Mouse (Mus musculus) midbrain, embryonic 14.5 days (tissue): Measurements from ENCODE around the gene Hipk1. TPM values are rescaled to one million over a fixed set of nuclear protein-coding genes. Genes with fewer than 3 reads are reported as not detected.

Source experiments
- ATAC-seq: fragments of 200-750 bp; cut with Nextera tagmentation; 2 replicates; pipeline ENCODE4 v1.8.0; 2017; ENCODE audit warnings: moderate number of reproducible peaks, moderate library complexity; ENCODE audit not compliant: low FRiP score, low TSS enrichment
- DNase-seq: peaks from one replicate; pipeline ENCODE4 v3.0.0-alpha.2; 2015
- H3K27ac ChIP-seq: fragments of 300-500 bp; sonication (generic); replicated peaks from 2 replicates; pipeline ENCODE4 v1.5.1; 2014; ENCODE audit warnings: mild to moderate bottlenecking, low read depth, low read length, moderate library complexity
- H3K27me3 ChIP-seq: fragments of 300-500 bp; sonication (generic); 2 replicates; pipeline ENCODE4 v1.6.1; 2014; ENCODE audit warnings: low read length, control low read depth, mixed read lengths; ENCODE audit not compliant: control insufficient read depth, insufficient read depth
- H3K36me3 ChIP-seq: fragments of 300-500 bp; sonication (generic); 2 replicates; pipeline ENCODE4 v1.6.1; 2014; ENCODE audit warnings: low read length, control low read depth; ENCODE audit not compliant: control insufficient read depth, insufficient read depth
- H3K4me1 ChIP-seq: fragments of 300-500 bp; sonication (generic); 2 replicates; pipeline ENCODE4 v1.6.1; 2014; ENCODE audit warnings: mild to moderate bottlenecking, antibody characterized with exemption, low read length, control low read depth; ENCODE audit not compliant: control insufficient read depth, insufficient read depth
- H3K4me2 ChIP-seq: fragments of 300-500 bp; sonication (generic); 2 replicates; pipeline ENCODE4 v1.6.1; 2014; ENCODE audit warnings: mild to moderate bottlenecking, low read length, moderate library complexity
- H3K4me3 ChIP-seq: fragments of 300-500 bp; sonication (generic); replicated peaks from 2 replicates; pipeline ENCODE4 v1.5.1; 2014; ENCODE audit warnings: low read depth, low read length
- H3K9ac ChIP-seq: fragments of 300-500 bp; sonication (generic); replicated peaks from 2 replicates; pipeline ENCODE4 v1.6.1; 2014; ENCODE audit warnings: mild to moderate bottlenecking, low read length, moderate library complexity
- H3K9me3 ChIP-seq: fragments of 300-500 bp; sonication (generic); 2 replicates; pipeline ENCODE4 v1.6.1; 2016; ENCODE audit warnings: low read length, control low read depth, mixed read lengths; ENCODE audit not compliant: control insufficient read depth
- WGBS: fragments of 180-500 bp; shearing (Covaris S2); extraction: QIAGEN DNeasy Blood & Tissue Kit; methylation state at CpG from one replicate; pipeline ENCODE4 v1.1.7; 2014; 5-methylcytosine and 5-hydroxymethylcytosine counted together
- polyA plus RNA-seq: library from polyadenylated mRNA; unstranded; fragments of >200 nt; fragmentation: Nextera tagmentation; extraction: Ambion mirVana; gene quantifications from 2 replicates; pipeline ENCODE4 v1.2.1, GENCODE M21; 2014

Gene Hipk1
- polyA plus RNA-seq, 1 experiment from 2014 or later: 22.1 TPM

GRCm38 (mm10) chr3:103787225-103787624, 4.1 kb downstream of the Hipk1 start:
- ATAC-seq (no peak), DNase-seq (no peak)
- H3K9me3 ChIP-seq: no peaks in the 10 kb centered on the region
- no peaks in the 10 kb centered on the region for H3K27me3 ChIP-seq
- H3K9ac ChIP-seq: no peak overlapping the region
- peaks cover 15% of the 10 kb centered on the region for H3K4me1 ChIP-seq
- no peak overlapping the region for H3K4me2 ChIP-seq
- no peak overlapping the region for H3K27ac ChIP-seq
- 65% methylated on average over 7 of the region's 7 CpGs for WGBS
- H3K36me3 ChIP-seq: no peaks in the 10 kb centered on the region
- no peak overlapping the region for H3K4me3 ChIP-seq

GRCm38 (mm10) chr3:103782844-103783609, 8.3 kb downstream of the Hipk1 start:
- Histone ChIP-seq H3K9me3 (no peaks in the 10 kb centered on the region), H3K4me1 (no peaks in the 10 kb centered on the region), H3K9ac (no peak overlapping the region), H3K27ac (no peak overlapping the region), H3K4me3 (no peak overlapping the region), H3K36me3 (no peaks in the 10 kb centered on the region; the same call in 1 of the 2 replicates), H3K27me3 (no peaks in the 10 kb centered on the region), H3K4me2 (no peak overlapping the region)
- ATAC-seq (no peak), DNase-seq (no peak)
- 93% methylated on average over 4 of the region's 4 CpGs for WGBS

DNA sequence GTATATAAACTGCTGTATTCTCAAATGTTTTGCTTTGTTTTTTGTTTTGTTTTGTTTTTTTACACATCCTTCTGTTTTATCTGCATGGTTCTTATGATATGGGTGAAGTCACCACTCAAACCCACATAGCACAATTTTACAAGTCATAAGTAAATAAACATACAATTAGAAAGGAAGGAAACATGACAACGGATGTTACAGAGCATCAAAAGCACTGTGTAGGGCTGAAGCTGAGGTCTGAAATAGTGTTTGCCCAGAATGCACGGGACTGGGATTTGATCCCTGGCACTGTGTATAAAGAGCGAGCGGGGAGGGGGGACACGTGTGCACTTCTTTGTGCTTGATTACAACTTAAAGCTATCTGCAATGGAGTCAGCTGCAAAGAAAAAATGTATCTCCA, 10.6 kb downstream of the Hipk1 start:
- H3K9ac ChIP-seq: no peak overlapping the region
- H3K4me1 ChIP-seq: no peaks in the 10 kb centered on the region
- DNase-seq (no peak), ATAC-seq (no peak)
- no peak overlapping the region for H3K4me2 ChIP-seq
- peaks cover 13% of the 10 kb centered on the region for H3K36me3 ChIP-seq
- H3K4me3 ChIP-seq: no peak overlapping the region
- H3K27me3 ChIP-seq: no peaks in the 10 kb centered on the region
- no peak overlapping the region for H3K27ac ChIP-seq
- 84% methylated on average over 5 of the region's 5 CpGs for WGBS
- no peaks in the 10 kb centered on the region for H3K9me3 ChIP-seq

GRCm38 (mm10) chr3:103780271-103780670, 11.1 kb downstream of the Hipk1 start:
- H3K27me3 ChIP-seq: no peaks in the 10 kb centered on the region
- ATAC-seq (no peak), DNase-seq (no peak)
- H3K4me3 ChIP-seq: no peak overlapping the region
- no peak overlapping the region for H3K27ac ChIP-seq
- WGBS: 95% methylated on average over 3 of the region's 3 CpGs
- no peaks in the 10 kb centered on the region for H3K9me3 ChIP-seq
- no peaks in the 10 kb centered on the region for H3K4me1 ChIP-seq
- peaks cover 15% of the 10 kb centered on the region for H3K36me3 ChIP-seq
- no peak overlapping the region for H3K9ac ChIP-seq
- H3K4me2 ChIP-seq: no peak overlapping the region

DNA sequence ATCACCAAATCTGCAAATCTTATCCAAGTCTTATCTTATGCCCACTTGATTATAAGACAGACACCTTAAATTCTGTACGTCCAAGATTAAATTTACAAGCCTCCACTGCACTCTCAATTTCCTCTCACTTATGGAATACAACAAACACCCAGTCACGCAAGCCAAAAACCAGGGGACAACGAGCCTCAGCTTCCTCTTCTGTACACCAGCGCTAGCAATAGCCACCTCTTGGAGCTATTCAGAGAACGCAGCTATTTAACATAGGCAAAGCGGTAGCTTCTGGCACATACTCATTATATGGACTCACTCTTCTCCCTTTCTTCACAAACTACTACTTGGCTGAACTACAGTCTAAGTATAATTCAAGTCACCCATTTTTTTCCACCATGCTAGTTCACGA, 12.2 kb downstream of the Hipk1 start:
- H3K4me2 ChIP-seq: no peak overlapping the region
- WGBS: 88% methylated on average over 7 of the region's 7 CpGs
- H3K36me3 ChIP-seq: peaks cover 15% of the 10 kb centered on the region
- no peaks in the 10 kb centered on the region for H3K27me3 ChIP-seq
- no peaks in the 10 kb centered on the region for H3K9me3 ChIP-seq
- DNase-seq (no peak), ATAC-seq (no peak)
- no peak overlapping the region for H3K27ac ChIP-seq
- H3K4me1 ChIP-seq: no peaks in the 10 kb centered on the region
- H3K4me3 ChIP-seq: no peak overlapping the region
- H3K9ac ChIP-seq: no peak overlapping the region

GRCm38 (mm10) chr3:103778660-103779059, 12.7 kb downstream of the Hipk1 start:
- 91% methylated on average over 6 of the region's 6 CpGs for WGBS
- DNase-seq (no peak), ATAC-seq (no peak)
- H3K9me3 ChIP-seq: no peaks in the 10 kb centered on the region
- no peaks in the 10 kb centered on the region for H3K4me1 ChIP-seq
- no peak overlapping the region for H3K4me2 ChIP-seq
- no peak overlapping the region for H3K9ac ChIP-seq
- no peak overlapping the region for H3K27ac ChIP-seq
- no peak overlapping the region for H3K4me3 ChIP-seq
- H3K27me3 ChIP-seq: no peaks in the 10 kb centered on the region
- H3K36me3 ChIP-seq: peaks cover 16% of the 10 kb centered on the region

GRCm38 (mm10) chr3:103777940-103778339, 13.4 kb downstream of the Hipk1 start:
- Histone ChIP-seq H3K27me3 (no peaks in the 10 kb centered on the region), H3K4me3 (no peak overlapping the region), H3K4me1 (no peaks in the 10 kb centered on the region), H3K36me3 (peaks cover 18% of the 10 kb centered on the region), H3K9ac (no peak overlapping the region), H3K9me3 (no peaks in the 10 kb centered on the region), H3K27ac (no peak overlapping the region), H3K4me2 (no peak overlapping the region)
- 91% methylated on average over 11 of the region's 11 CpGs for WGBS
- ATAC-seq (no peak), DNase-seq (no peak)

DNA sequence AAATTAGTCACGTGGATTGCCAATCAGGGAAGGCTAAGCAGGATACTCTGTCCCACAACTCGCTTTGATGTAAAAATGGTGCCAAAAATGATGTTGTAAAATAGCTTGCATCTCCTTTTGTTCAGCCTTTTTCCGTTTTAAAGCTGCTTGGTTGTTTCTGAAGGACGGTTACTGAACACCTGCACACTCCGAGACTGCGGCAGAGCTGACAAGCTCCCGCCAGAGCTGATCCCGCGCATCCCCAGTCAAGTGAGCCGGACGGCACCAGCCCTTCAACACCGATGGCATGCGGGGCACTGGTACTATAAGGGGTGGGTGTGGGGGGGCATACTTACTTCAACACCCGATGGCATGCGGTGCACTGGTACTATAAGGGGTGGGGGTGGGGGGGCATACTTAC, 17.4 kb downstream of the Hipk1 start:
- Histone ChIP-seq H3K9ac (no peak overlapping the region), H3K9me3 (no peaks in the 10 kb centered on the region), H3K27ac (no peak overlapping the region), H3K36me3 (peaks cover 18% of the 10 kb centered on the region), H3K4me3 (no peak overlapping the region), H3K4me2 (no peak overlapping the region), H3K4me1 (no peaks in the 10 kb centered on the region), H3K27me3 (no peaks in the 10 kb centered on the region)
- ATAC-seq (no peak), DNase-seq (peak; percentile 8)
- 85% methylated on average over 15 of the region's 15 CpGs for WGBS

DNA sequence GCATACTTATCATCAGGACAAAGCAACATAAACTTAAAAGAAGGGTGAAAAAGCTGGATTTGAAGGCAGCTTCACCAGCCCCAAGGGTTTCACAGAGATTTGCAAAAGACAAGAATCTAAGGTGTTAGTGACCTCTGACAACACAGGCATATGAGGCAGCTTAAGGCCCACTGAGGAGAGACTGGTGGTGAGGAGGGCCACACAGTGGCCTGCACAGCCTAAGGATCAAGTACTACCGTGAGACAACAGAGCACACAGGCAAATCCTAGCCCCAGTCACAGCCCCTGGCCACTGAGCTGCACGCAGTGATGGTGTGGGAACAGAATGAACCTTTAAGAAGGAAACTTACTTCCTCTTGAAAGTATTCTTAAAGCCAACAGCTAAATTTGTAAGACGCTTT, 17.9 kb downstream of the Hipk1 start:
- DNase-seq: no peak
- ATAC-seq: no peak
- H3K4me1 ChIP-seq: no peaks in the 10 kb centered on the region
- no peak overlapping the region for H3K27ac ChIP-seq
- H3K27me3 ChIP-seq: no peaks in the 10 kb centered on the region
- H3K36me3 ChIP-seq: peaks cover 21% of the 10 kb centered on the region
- H3K9me3 ChIP-seq: no peaks in the 10 kb centered on the region
- no peak overlapping the region for H3K4me2 ChIP-seq
- WGBS: 82% methylated on average over 3 of the region's 3 CpGs
- no peak overlapping the region for H3K9ac ChIP-seq
- H3K4me3 ChIP-seq: no peak overlapping the region
